Mouse (Mus musculus) kidney, adult 11 months (tissue): Measurements from ENCODE around the gene Hmces.
A peak's percentile ranks its signal among the peaks of the same experiment; 100 is the strongest.

ENCODE experiments used
- DNase-seq: peaks from one replicate; pipeline ENCODE4 v3.0.0; 2022

Gene Hmces

GRCm38 (mm10) chr6:87913661-87914325 lies at the start of gene Hmces:
Gene Hmces (plus strand): TSS chr6:87913935.
- peak; percentile 71 for DNase-seq

GRCm38 (mm10) chr6:87866211-87866610 lies 47.5 kb upstream of the Hmces start:
- DNase-seq = no peak

GRCm38 (mm10) chr6:87867256-87867655 lies 46.5 kb upstream of the Hmces start:
- no peak for DNase-seq

DNA sequence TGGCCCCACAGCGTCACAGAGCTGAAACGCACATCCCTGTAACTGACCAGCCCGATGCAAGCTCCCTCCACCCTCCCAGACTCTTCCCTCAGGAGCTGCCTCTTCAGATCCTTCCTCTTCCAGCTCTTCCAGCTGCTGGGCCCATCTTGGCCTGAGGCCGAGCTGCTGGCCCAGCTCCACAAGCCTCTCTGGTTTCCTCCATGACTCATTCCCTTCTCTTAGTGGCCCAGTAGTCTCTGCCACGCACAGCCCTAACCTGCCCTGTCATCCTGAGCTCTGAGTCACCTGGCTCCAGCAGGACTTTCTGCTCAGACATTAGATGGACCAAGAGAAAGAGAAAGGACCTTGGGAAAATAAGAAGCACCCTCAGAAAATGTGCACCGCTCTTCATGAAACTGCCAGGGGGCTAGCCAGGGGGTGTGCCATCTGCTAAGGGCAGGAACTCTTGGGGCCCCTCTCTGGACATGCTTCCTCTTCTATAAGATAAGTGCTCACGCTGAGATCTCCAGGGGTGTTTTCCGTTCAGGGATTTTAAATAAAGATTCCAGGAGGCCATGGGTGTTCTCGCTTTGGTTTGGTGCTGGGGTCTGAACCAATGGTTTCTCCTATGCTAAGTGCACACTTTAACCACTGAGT lies 44.7 kb upstream of the Hmces start:
- peak; percentile 49 for DNase-seq

- no peak for DNase-seq
Observed at GRCm38 (mm10) chr6:87870440-87870839, 43.3 kb upstream of the Hmces start.

GRCm38 (mm10) chr6:87871240-87871639 lies 42.5 kb upstream of the Hmces start:
- DNase-seq = no peak

GRCm38 (mm10) chr6:87873104-87873503 lies 40.6 kb upstream of the Hmces start:
- peak; percentile 57 for DNase-seq

GRCm38 (mm10) chr6:87873963-87874362 lies 39.8 kb upstream of the Hmces start:
- DNase-seq = no peak

DNA sequence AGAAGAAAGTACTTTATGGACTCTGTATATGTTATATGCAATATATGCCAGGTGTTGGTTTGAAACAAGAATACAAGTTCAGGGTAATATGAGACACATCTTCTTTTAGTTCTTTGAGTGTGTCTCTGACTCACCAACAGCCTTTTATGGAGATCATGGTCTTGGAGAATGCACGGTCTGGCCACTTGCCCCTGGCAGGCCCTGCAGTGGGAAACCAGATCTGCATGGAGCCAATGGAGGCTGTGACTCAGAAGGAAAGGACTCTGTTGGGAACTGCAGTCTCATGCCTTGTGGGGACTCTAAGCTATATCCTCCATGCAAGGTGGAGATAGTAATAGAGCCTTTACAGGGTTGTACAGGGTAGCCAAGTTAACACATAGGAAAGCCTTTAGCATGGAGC lies 38.7 kb upstream of the Hmces start:
- no peak for DNase-seq

GRCm38 (mm10) chr6:87875562-87875961 lies 38.2 kb upstream of the Hmces start:
- no peak for DNase-seq

- peak; percentile 69 for DNase-seq
Observed at GRCm38 (mm10) chr6:87876068-87876643, 37.6 kb upstream of the Hmces start.

DNA sequence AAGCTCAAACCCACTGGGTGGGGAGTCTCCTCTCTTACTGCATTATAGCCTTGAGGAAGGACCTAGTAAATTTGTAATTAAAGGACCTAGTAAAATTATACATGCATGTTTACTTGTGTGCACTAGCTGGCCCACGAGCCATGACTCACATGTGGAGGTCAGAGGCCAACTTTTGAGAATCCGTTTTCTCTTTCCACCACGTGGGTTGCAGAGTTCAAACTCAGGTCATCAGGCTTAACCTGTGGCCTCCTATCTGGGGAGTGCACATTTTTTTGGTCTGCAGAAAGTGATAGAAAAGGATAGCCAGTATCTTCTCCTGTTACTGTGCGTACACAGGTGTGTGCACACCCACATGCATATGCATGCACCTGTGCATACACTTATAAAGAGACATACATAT lies 34.7 kb upstream of the Hmces start:
- no peak for DNase-seq

DNA sequence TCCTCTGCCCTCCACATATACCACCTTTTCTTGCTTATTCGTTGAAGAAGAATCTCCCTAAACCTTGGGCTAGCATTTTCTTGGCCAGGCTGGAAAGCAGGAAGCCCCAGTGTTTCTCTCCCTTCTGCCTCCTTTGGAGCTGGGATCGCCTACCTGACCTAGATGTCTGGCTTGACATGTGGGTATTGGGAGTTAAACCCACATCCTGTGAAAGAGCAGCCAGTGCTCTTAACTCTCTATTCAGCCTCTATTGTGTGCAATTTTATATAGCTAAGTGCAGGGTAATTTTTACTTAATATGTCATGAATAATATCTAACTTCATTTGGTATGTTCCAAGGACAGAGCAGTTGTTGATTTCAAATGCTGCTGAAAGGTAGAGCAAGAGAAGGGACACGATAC lies 34.1 kb upstream of the Hmces start:
- DNase-seq = no peak

DNA sequence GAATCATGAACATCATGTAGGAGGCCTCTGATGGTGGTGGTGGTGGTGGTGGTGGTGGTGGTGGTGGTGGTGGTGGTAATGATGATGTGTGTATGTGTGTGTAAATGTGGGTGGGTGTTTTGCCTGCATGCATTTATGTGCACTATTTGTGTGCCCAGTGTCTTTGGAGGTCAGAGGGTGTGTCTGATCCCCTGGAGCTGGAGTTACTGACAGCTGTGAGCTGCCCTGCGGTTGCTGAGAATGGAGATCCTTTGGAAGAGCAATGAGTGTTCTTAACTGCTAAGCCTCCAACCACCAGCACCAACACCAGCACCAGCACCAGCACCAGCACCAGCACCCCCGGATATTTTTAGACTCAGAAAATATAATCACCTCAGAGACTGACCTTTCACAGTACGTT lies 31.5 kb upstream of the Hmces start:
- no peak for DNase-seq

DNA sequence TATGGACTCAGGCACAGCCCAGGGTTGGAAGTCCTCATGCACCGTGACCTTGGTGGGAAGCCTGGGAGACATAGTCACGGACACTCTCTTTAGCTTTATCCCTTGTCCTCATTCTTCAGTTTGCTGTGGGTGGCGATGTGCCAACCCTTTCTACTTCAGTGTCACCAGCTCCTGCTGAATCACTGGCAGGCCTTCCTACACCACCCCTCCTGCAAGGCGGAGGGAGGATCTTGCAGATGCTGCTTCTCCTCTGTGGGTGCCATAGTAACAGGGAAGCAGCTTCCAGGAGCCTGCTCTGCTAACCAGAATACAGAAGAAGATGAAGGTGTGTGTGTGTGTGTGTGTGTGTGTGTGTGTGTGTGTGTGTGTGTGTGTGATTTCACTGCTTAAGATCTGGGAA lies 30.9 kb upstream of the Hmces start:
- no peak for DNase-seq

- DNase-seq = no peak
Observed at GRCm38 (mm10) chr6:87886721-87887120, 27.0 kb upstream of the Hmces start.

DNA sequence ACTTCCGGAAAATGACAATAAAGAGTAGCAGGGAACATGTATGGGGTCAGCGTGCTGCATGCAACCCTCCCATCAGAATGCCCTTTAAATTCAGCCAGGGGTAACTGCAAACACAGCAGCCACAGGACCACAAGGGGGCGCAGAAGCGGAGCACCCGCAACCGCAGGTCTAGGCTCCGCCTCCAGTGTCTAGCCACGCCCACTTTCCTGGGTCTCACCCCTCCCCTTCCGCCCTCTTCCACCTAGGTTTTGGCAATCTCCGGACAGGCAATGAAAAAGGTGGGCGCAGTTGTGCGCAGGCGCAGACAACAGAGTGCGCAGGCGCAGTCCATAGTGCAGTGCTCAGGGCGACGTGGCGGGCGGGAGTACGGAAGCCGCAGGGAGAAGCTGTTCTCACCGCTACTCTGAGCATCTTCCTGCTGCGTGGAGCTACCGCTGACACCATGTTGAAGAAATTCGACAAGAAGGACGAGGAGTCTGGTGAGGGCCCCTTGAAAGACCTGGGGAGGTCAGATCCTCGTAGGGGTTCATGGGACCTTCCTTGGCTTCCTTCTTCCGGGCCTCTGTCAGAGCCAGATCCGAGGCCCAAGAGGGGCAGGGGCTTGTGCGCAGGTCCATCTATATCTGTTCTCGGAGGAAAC lies 26.0 kb upstream of the Hmces start, which contains the start of gene Copg1:
Gene Copg1 (plus strand): TSS at position 221 of the 640 bp plus-strand sequence.
- DNase-seq = peak; percentile 99

DNA sequence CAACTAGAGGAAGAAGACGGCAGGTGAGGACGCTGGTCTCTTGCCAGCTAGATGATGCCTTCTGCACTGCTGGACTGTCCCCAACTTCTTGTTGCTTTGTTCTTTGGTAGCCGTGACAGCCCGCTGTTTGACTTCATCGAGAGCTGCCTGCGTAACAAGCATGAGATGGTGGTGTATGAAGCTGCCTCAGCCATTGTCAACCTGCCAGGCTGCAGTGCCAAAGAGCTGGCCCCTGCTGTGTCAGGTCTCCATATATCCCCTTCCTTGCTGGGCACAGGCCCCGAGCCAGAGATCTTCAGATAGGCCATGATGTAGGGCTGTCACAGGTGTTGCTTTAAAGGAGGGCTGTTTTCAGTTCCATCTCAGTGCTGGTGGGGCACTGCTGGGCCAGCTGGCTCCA lies 19.8 kb upstream of the Hmces start:
- DNase-seq = no peak

GRCm38 (mm10) chr6:87898028-87898427 lies 15.7 kb upstream of the Hmces start:
- no peak for DNase-seq

GRCm38 (mm10) chr6:87906632-87907031 lies 7.1 kb upstream of the Hmces start:
- no peak for DNase-seq

DNA sequence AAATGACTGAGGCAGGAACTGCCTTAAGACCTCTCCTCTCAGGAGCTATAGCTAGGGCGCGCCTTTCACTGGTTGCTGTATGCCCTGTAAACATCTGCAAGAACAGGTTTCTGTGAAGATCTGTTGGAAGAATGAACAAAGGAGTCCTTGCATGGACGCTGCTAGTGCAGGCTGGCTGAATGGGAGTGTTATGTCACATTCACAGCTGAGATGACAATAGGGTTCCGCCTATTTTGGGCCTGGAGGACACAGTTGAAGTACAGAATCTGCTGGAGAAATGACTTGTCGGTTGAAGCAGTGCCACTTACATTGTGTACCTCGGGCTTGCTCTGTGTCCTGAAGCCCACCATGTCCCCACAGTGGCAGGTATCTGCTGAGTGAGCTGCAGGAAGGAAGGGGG lies 4.6 kb upstream of the Hmces start:
- DNase-seq = no peak

DNA sequence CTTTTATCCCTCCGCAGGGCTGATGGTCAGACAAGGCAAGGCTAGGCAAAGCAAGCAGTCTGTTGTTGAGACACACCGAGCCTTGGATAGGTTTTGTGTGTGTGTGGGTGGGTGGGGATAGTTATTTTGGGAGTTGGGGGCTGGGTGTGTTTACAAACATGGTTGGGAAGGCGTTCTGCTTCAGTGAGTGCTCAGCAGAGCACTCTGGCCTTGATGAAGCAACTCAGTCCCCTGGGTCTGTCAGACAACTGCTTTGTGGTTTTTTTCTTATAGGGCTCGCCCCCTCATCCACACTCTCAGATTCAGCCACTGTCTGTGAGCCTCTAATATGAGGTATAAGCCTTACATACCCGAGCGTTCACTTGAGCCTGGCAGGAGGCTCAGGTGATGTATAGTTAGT lies 2.2 kb upstream of the Hmces start:
- DNase-seq = no peak

GRCm38 (mm10) chr6:87914326-87915102 lies 779 bp downstream of the Hmces start:
- DNase-seq = peak; percentile 18
